Mouse (Mus musculus): ENCODE results near the gene Gm49416. TPM values are rescaled to one million over a fixed set of nuclear protein-coding genes. Genes with fewer than 3 reads are reported as not detected.

The Gm49416 gene
- total RNA-seq, 1 experiment = not detected

DNA sequence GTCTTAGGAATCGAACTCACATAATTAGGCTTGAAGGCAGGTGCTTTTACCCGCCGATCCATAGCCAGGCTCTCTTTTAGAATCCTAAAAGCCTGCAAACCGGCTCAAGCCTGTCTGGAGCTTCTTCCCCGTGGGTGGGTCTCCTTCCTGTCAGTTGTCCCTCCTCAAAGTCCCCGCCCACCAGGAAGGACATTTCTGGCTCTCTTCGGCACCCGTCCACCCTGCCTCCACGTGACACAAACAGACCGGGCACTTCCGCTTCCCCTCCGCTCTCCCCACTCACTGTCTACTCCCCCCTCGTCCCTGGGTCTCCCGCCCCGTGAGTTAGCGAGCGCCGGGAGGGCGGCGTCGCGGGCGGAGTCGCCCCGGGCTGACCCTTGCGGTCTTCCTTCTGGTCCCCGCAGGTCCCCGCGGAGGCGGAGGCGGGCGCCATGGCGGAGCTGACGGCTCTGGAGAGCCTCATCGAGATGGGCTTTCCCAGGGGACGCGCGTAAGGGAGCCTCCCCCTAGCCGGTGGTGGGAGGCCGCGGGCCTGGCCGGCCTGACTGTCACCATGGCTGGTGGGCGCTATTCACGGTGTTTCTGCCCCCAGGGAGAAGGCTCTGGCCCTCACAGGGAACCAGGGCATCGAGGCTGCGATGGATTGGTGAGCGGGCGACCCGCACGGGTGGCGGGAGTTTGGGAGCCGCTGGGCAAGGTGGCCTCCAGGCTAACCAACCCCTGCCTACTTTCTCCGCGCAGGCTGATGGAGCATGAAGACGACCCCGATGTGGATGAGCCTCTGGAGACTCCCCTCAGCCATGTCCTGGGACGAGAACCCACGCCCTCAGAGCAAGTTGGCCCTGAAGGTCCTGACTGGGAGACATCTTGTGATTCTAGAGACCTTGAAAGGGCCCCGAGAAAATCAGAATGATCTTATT is 17.2 kb upstream of the Gm49416 start, which contains the start of gene Ubxn1:
Gene Ubxn1, plus strand, starts transcription at position 230 of the 920 bp plus-strand sequence.
- peak; percentile 99 for DNase-seq (ENCODE audit: low read depth, low spot score)
- Histone ChIP-seq H3K36me3 (ENCODE audit: control insufficient read depth, insufficient read depth, low read length, poor library complexity, severe bottlenecking) (peaks cover 25% of the 10 kb centered on the region), H3K4me3 (ENCODE audit: insufficient read depth in 1 of 2, low read depth in 1 of 2, low read length in 2 of 2, poor library complexity in 1 of 2, severe bottlenecking in 1 of 2) (peak within 1 kb of the TSS; percentile 91 to 95), H3K9ac (ENCODE audit: insufficient read depth, low read depth, low read length, poor library complexity, severe bottlenecking) (peak within 1 kb of the TSS; percentile 98), H3K9me3 (ENCODE audit: control insufficient read depth, insufficient read depth, low read depth, low read length) (no peaks in the 10 kb centered on the region), H3K27ac (ENCODE audit: insufficient read depth, low read depth, low read length, poor library complexity, severe bottlenecking) (peak within 1 kb of the TSS; percentile 88), H3K4me1 (ENCODE audit: control insufficient read depth in 2 of 2, insufficient read depth in 2 of 2, low read length in 2 of 2, poor library complexity in 1 of 2) (no peaks in the 10 kb centered on the region; a peak in 2 of 4 replicates)
- in situ Hi-C loops (cut with MboI; ENCODE audit: low sequenced_read_pairs in 2 of 2, unreplicated experiment in 2 of 2) = loop anchor here in 1 of 2 experiments (25.0 kb wide), 1 partner anchor 216 kb away; the partner anchor contains the start of gene Scgb1a1
- TF ChIP-seq CHD2 (IDR thresholded peaks at IDR 0.05; ENCODE audit: low read depth, low read length) (no peak), HCFC1 (IDR thresholded peaks at IDR 0.05; ENCODE audit: borderline replicate concordance, insufficient read depth, low read length) (peak; percentile 83), ZNF384 (IDR thresholded peaks at IDR 0.05; ENCODE audit: low read depth, low read length) (0 out of 2 replicates have a peak, but pooled peaks have one; percentile 12)

DNA sequence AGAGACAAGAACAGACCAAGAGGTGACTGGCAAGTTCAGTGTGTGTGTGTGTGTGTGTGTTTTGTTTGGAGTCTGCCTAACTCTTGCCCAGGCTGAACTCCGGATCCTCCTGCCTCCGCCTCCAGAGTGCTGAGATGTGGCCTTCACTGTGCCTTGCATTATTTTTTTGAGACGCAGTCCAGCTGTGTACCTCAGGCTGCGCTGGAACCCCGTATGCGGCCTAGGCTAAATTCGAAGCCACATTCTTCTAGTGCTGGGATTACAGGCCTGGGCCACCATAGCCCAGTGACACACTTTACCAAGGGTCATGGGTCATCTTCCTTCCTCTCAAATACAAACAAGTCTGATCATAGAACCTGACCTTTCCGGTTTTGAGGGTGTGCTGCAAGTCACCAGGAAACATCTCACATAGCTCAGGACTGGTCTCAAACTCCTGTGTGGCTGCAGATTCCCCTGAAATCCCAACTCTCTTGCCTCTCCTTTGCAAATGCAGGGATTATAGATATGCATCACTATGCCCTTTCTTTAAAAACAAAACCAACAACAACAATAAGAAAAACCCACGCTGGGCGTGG is 16.4 kb upstream of the Gm49416 start:
- TF ChIP-seq ZNF384 (IDR thresholded peaks at IDR 0.05; ENCODE audit: low read depth, low read length) (no peak), CHD2 (IDR thresholded peaks at IDR 0.05; ENCODE audit: low read depth, low read length) (no peak)
- Histone ChIP-seq H3K9me3 (ENCODE audit: control insufficient read depth, insufficient read depth, low read depth, low read length) (no peaks in the 10 kb centered on the region), H3K4me3 (ENCODE audit: insufficient read depth in 1 of 2, low read depth in 1 of 2, low read length in 2 of 2, poor library complexity in 1 of 2, severe bottlenecking in 1 of 2) (peak overlapping the region; percentile 91 to 95), H3K9ac (ENCODE audit: insufficient read depth, low read depth, low read length, poor library complexity, severe bottlenecking) (peak overlapping the region; percentile 98), H3K27ac (ENCODE audit: insufficient read depth, low read depth, low read length, poor library complexity, severe bottlenecking) (peak overlapping the region; percentile 76), H3K36me3 (ENCODE audit: control insufficient read depth, insufficient read depth, low read length, poor library complexity, severe bottlenecking) (peaks cover 25% of the 10 kb centered on the region), H3K4me1 (ENCODE audit: control insufficient read depth in 2 of 2, insufficient read depth in 2 of 2, low read length in 2 of 2, poor library complexity in 1 of 2) (no peaks in the 10 kb centered on the region; a peak in 2 of 4 replicates)
- DNase-seq (ENCODE audit: low read depth, low spot score) = no peak
- in situ Hi-C loops (cut with MboI; ENCODE audit: low sequenced_read_pairs in 2 of 2, unreplicated experiment in 2 of 2) = loop anchor here in 1 of 2 experiments (25.0 kb wide), 1 partner anchor 215 kb away; the partner anchor contains the start of gene Scgb1a1

DNA sequence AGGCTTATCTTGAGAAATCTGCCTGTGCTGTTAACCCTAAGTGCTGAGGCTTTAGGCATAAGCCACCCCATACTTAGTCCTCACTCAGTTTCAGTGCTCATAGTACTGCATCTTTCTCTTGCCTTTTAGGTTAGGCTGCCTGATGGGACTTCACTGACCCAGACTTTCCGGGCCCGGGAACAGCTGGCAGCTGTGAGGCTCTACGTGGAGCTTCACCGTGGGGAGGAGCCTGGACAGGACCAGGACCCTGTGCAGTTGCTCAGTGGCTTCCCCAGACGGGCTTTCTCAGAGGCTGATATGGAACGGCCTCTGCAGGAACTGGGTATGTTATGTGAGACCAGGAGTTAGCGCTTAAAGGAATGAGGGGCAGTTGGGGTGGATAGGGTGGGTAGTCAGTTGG is 13.7 kb upstream of the Gm49416 start:
- H3K36me3 ChIP-seq (ENCODE audit: control insufficient read depth, insufficient read depth, low read length, poor library complexity, severe bottlenecking) = peaks cover 25% of the 10 kb centered on the region
- no peak overlapping the region for H3K27ac ChIP-seq (ENCODE audit: insufficient read depth, low read depth, low read length, poor library complexity, severe bottlenecking)
- no peak overlapping the region for H3K4me3 ChIP-seq (ENCODE audit: insufficient read depth in 1 of 2, low read depth in 1 of 2, low read length in 2 of 2, poor library complexity in 1 of 2, severe bottlenecking in 1 of 2)
- no peak for DNase-seq (ENCODE audit: low read depth, low spot score)
- no peaks in the 10 kb centered on the region for H3K9me3 ChIP-seq (ENCODE audit: control insufficient read depth, insufficient read depth, low read depth, low read length)
- no peak for TF ChIP-seq MAFK (IDR thresholded peaks at IDR 0.05; ENCODE audit: insufficient read depth, low read depth, low read length)
- TF ChIP-seq ZNF384 (IDR thresholded peaks at IDR 0.05; ENCODE audit: low read depth, low read length) = no peak
- TF ChIP-seq CHD2 (IDR thresholded peaks at IDR 0.05; ENCODE audit: low read depth, low read length) = no peak
- TF ChIP-seq ZC3H11A (IDR thresholded peaks at IDR 0.05; ENCODE audit: borderline replicate concordance, low read depth, low read length) = no peak
- no peak for TF ChIP-seq HCFC1 (IDR thresholded peaks at IDR 0.05; ENCODE audit: borderline replicate concordance, insufficient read depth, low read length)
- H3K4me1 ChIP-seq (ENCODE audit: control insufficient read depth in 2 of 2, insufficient read depth in 2 of 2, low read length in 2 of 2, poor library complexity in 1 of 2) = no peaks in the 10 kb centered on the region; a peak in 2 of 4 replicates
- in situ Hi-C loops (cut with MboI; ENCODE audit: low sequenced_read_pairs in 2 of 2, unreplicated experiment in 2 of 2) = no loop called here
- H3K9ac ChIP-seq (ENCODE audit: insufficient read depth, low read depth, low read length, poor library complexity, severe bottlenecking) = no peak overlapping the region

DNA sequence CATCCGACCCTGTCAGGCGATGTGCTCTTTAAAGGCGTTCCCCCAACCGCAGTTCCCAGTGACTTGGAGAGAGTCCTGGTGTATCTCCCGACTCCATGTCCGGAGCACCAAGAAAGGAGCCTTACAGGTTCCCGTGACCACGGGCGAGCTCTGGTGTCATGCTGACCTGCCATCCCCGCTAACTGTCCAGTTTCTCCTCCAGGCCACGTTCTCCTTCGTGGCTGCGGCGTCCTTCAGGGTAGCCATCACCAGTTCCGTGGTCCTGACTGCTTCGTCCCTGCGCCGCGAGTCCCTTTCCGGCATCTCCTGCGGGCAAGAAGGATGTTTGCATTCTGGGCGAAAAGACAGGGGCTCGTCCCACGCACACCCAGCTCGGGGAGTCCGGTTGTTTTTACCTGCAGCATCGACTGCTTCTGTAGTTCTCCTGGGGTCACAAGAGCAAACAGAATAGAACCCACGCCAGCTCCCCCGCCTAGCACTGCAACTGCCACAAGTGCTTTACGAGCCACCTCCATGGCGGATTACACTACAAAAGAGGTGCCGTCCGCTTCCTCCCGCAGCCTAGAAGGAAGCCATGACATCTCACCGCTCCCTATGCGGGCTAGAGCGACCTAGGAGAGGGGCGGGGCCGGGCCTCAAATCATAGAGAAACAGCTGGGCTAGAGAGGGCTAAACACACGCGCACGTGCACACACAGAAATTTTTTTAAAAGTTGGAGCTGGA is 8.3 kb upstream of the Gm49416 start, which contains the start of gene Uqcc3:
Gene Uqcc3, minus strand, starts transcription at position 613 of the 723 bp plus-strand sequence.
- H3K9ac ChIP-seq (ENCODE audit: insufficient read depth, low read depth, low read length, poor library complexity, severe bottlenecking) = peak within 1 kb of the TSS; percentile 85
- H3K4me3 ChIP-seq (ENCODE audit: insufficient read depth in 1 of 2, low read depth in 1 of 2, low read length in 2 of 2, poor library complexity in 1 of 2, severe bottlenecking in 1 of 2) = peak within 1 kb of the TSS; percentile 82 to 96
- H3K36me3 ChIP-seq (ENCODE audit: control insufficient read depth, insufficient read depth, low read length, poor library complexity, severe bottlenecking) = peaks cover 2% of the 10 kb centered on the region; the same call in 1 of the 2 replicates
- DNase-seq (ENCODE audit: low read depth, low spot score) = no peak
- in situ Hi-C loops (cut with MboI; ENCODE audit: low sequenced_read_pairs in 2 of 2, unreplicated experiment in 2 of 2) = no loop called here
- H3K9me3 ChIP-seq (ENCODE audit: control insufficient read depth, insufficient read depth, low read depth, low read length) = no peaks in the 10 kb centered on the region
- H3K27ac ChIP-seq (ENCODE audit: insufficient read depth, low read depth, low read length, poor library complexity, severe bottlenecking) = peak within 1 kb of the TSS; percentile 2
- 0 out of 2 replicates have a peak, but pooled peaks have one; percentile 41 for TF ChIP-seq HCFC1 (IDR thresholded peaks at IDR 0.05; ENCODE audit: borderline replicate concordance, insufficient read depth, low read length)
- no peak for TF ChIP-seq ZC3H11A (IDR thresholded peaks at IDR 0.05; ENCODE audit: borderline replicate concordance, low read depth, low read length)
- TF ChIP-seq ZNF384 (IDR thresholded peaks at IDR 0.05; ENCODE audit: low read depth, low read length) = peak; percentile 93
- 0 out of 4 replicates have a peak, but pooled peaks cover 0 to 3% of the 10 kb centered on the region in 2 experiments for H3K4me1 ChIP-seq (ENCODE audit: control insufficient read depth in 2 of 2, insufficient read depth in 2 of 2, low read length in 2 of 2, poor library complexity in 1 of 2)

Data from ES-E14 (cell line).